Mouse (Mus musculus): ENCODE results near the gene Napa. TPM values are rescaled to one million over a fixed set of nuclear protein-coding genes. Genes with fewer than 3 reads are reported as not detected.

Napa gene
- total RNA-seq, 4 experiments from 2014 or later, result 289 to 306 (median 297) TPM

GRCm38 (mm10) chr7:16130956-16131634 lies 32.8 kb downstream of the Napa start:
- DNase-seq (ENCODE audit: low spot score in 2 of 2), result no peak

- DNase-seq (ENCODE audit: low spot score in 2 of 2), result no peak
These were observed 33.9 kb downstream of the Napa start for GRCm38 (mm10) chr7:16132161-16132581.

- DNase-seq (ENCODE audit: low spot score in 2 of 2), result no peak
These were observed 34.7 kb downstream of the Napa start for GRCm38 (mm10) chr7:16132926-16133325.

- DNase-seq (ENCODE audit: low spot score in 2 of 2), result no peak
These were observed 35.4 kb downstream of the Napa start for GRCm38 (mm10) chr7:16133691-16134090.

DNA sequence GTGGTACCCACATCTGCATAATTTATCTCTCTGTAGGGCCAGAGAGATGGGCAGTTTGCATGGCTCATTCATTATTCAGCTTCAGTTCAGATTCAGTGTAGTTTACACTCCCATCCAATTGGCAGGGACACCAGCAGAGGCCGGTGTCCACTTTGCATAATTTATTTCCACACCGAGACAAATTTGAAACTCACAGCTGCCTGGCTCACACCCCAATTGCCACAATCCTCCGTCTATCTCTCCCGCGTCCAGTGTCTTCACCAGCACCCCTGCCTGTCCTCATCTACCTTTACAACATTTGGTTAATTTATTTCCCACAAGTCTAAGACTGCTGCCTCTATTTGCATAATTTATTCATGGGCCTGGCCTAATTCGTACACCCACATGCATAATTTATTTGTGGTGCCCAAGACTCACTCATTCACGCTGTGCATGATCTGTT lies 36.7 kb downstream of the Napa start:
- no peak for DNase-seq (ENCODE audit: low spot score in 2 of 2)

DNA sequence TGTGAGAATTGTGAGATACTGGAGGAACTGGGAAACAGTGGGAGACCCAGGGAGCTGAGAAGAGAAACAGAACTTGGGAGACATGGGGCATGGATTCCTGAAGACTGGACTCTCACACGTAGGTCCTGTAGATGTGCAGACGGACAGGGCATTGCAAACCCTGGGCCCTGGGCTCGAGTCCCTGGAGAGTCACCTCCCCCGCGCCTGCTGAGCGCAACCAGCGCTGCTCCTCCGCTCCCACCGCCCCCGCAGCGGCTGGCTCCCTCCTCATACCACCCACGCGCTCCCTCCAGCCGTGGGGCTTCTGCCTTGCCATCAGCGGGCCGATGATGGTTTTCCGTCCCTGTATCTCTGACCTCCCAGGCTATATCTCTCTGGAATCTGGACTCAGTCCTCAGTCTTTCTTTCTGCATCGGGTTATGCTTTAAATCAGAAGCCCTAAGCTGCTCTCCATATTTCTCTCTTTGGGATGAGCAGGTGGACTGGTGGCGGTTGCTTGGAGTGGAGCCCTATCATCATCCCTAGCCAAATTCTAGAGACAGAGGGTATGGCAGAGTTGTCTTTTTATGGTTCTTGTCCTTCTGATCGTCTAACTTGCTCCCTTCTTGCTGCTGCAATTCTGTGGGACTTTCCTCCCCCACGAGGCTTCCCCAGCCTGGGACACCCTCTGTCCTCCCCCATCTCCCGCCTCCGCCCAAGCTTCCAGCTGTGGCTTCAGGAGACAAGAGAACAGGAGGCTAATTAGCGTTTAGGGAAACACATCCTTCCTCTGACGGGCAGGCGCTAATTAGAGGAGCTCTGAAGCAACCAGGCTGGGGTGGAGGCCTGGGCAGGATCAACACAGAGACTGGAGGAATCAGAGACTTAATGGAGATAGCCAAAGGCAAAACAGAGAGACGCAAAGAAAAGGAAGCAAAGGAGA lies 48.5 kb downstream of the Napa start:
- peak in 1 of 2 experiments; percentile 72 for DNase-seq (ENCODE audit: low spot score in 2 of 2)

- DNase-seq (ENCODE audit: low spot score in 2 of 2), result no peak
These were observed 49.4 kb downstream of the Napa start for GRCm38 (mm10) chr7:16147643-16148042.

GRCm38 (mm10) chr7:16149241-16149640 lies 51.0 kb downstream of the Napa start:
- peak; percentile 85 to 90 for DNase-seq (ENCODE audit: low spot score in 2 of 2)

DNA sequence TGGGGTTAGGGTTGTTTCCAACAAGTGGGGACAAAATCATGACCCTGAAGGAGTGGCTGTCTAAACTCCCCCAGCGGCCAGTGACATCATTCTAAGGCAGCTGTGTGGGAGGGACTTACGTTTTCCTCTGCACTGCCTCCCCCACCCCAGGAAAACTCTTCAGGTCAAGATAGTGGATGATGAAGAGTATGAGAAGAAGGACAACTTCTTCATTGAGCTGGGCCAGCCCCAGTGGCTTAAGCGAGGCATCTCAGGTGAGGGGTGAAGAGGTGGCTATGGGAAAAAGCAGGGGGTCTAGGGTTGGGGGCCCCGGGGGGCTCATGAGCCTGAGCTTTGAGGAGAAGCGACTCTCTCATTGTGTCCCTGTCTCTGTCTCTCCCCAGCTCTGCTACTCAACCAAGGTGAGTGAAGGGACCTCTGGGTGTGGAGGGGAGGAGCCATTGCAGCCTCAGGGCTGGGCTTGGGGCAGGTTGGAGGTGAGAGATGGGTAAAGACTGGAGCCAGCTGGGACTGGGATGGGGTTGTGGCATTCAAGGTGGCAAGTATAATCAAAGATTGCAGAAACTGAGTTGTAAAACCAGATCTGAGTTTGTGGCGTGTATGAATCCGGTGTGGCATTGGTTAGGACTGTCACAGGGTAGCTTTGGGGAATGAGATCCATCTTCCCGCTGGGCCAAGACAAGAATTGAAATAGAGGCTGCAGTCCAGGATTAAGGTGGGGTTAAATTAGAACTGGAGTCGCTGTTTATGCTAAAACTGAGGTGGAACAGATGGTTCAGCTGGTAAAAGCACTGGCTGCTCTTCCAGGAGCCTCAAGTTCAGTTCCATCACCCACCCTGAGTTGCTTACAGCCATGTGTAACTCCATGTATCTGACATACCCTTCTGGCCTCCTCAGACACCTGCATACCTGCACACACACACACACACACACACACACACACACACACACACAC lies 52.2 kb downstream of the Napa start:
- DNase-seq (ENCODE audit: low spot score in 2 of 2), result no peak

DNA sequence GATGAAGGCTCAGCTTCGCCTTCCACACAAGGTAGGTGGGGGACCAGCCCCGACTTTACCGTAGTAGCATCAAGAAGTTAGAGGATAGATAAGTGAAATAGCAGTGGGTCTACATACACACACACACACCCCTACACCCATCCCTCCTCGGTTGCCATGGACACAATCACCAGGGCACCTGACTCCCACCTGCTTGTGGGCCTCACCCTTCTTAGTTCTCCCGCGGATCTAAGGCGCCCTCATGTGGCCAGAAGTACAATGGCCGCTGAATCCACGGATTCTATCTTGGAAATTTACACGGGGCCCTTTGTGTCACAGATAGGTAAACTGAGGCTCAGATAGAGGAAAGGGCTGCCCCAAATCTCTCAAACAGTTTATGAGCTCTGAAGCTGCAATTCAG lies 55.3 kb downstream of the Napa start:
- DNase-seq (ENCODE audit: low spot score in 2 of 2), result peak in 1 of 2 experiments; percentile 56

GRCm38 (mm10) chr7:16155132-16155872 lies 57.0 kb downstream of the Napa start:
- no peak for DNase-seq (ENCODE audit: low spot score in 2 of 2)

DNA sequence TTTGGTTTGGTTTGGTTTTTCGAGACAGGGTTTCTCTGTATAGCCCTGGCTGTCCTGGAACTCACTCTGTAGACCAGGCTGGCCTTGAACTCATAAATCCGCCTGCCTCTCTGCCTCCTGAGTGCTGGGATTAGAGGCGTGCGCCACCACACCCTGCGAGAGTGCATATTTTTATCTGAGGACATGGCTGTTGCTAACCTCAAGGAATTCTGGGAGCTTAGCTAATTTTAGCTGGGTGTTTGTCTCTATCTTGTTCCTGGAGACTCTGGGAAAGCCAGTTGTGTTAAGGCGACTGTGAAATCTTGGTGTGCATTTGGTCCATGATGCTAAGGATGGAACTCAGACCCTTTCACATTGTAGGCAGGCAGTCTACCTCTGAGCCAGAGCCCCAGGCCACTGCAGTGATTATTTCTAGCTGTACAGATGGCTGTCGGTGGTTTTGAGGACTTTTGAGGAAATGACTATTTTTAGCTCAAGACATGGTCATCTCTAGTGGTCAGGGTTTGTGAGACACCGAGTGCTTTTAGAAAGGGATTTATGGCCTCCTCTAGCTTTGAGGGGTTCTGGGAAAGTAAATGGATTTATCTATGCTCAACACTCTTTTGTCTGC lies 58.0 kb downstream of the Napa start:
- DNase-seq (ENCODE audit: low spot score in 2 of 2), result no peak

DNA sequence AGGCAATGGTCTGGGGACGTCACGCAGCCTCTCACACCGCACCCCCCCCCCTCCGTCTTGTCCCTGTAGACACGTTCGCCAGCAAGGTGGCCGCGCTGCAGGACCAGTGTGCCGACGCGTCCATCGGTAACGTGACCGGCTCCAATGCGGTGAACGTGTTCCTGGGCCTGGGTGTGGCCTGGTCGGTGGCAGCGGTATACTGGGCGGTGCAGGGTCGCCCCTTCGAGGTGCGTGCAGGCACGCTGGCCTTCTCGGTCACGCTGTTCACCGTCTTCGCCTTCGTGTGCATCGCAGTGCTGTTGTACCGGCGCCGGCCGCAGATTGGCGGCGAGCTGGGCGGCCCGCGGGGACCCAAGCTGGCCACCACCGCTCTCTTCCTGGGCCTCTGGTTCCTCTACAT lies 60.5 kb downstream of the Napa start:
- DNase-seq (ENCODE audit: low spot score in 2 of 2), result no peak

GRCm38 (mm10) chr7:16160702-16161101 lies 62.4 kb downstream of the Napa start:
- DNase-seq (ENCODE audit: low spot score in 2 of 2), result no peak

- no peak for DNase-seq (ENCODE audit: low spot score in 2 of 2)
These were observed 63.0 kb downstream of the Napa start for GRCm38 (mm10) chr7:16161302-16161701.

- no peak for DNase-seq (ENCODE audit: low spot score in 2 of 2)
These were observed 63.8 kb downstream of the Napa start for GRCm38 (mm10) chr7:16162036-16162435.

All from layer of hippocampus, adult 8-10 months (tissue).